Mouse (Mus musculus): ENCODE results near the gene Alox12.

GRCm38 (mm10) chr11:70215301-70215700 is 39.9 kb downstream of the Alox12 start:
- TF ChIP-seq CTCF (IDR thresholded peaks at IDR 0.05; ENCODE audit: control insufficient read depth, insufficient read depth, low read length): no peak
- TF ChIP-seq POLR2A (IDR thresholded peaks at IDR 0.05; ENCODE audit: borderline replicate concordance, control insufficient read depth, low read depth, low read length): no peak
